Mouse (Mus musculus): ENCODE measurements around the gene Slc7a14.

GRCm38 (mm10) chr3:31239645-31240044 is 70.5 kb downstream of the Slc7a14 start:
- TF ChIP-seq UBTF (IDR thresholded peaks at IDR 0.05; ENCODE audit: borderline replicate concordance, insufficient read depth, low read depth, low read length): no peak
- TF ChIP-seq BHLHE40 (IDR thresholded peaks at IDR 0.05; ENCODE audit: borderline replicate concordance, low read depth, low read length): no peak
- TF ChIP-seq CTCF (IDR thresholded peaks at IDR 0.05 in 2 of 3, conservative IDR thresholded peaks at IDR 0.05 in 1 of 3; ENCODE audit: control insufficient read depth in 1 of 3, insufficient read depth in 1 of 3, low read depth in 2 of 3, low read length in 3 of 3, poor library complexity in 1 of 3, severe bottlenecking in 1 of 3): no peak
- TF ChIP-seq USF2 (IDR thresholded peaks at IDR 0.05; ENCODE audit: borderline replicate concordance in 1 of 2, insufficient read depth in 1 of 2, low read depth in 1 of 2, low read length in 2 of 2): no peak
- no peak for TF ChIP-seq RCOR1 (IDR thresholded peaks at IDR 0.05; ENCODE audit: low read depth, low read length)
- no peak for TF ChIP-seq ELF1 (IDR thresholded peaks at IDR 0.05; ENCODE audit: low read depth, low read length)
- no peak for TF ChIP-seq KAT2A (conservative IDR thresholded peaks at IDR 0.05; ENCODE audit: low read depth, low read length)
- TF ChIP-seq POLR2AphosphoS5 (IDR thresholded peaks at IDR 0.05; ENCODE audit: borderline replicate concordance, low read depth, low read length): no peak
- TF ChIP-seq E2F4 (IDR thresholded peaks at IDR 0.05; ENCODE audit: borderline replicate concordance, low read depth, low read length): no peak
- no peak for TF ChIP-seq ZC3H11A (IDR thresholded peaks at IDR 0.05; ENCODE audit: low read depth, low read length)
- TF ChIP-seq ETS1 (IDR thresholded peaks at IDR 0.05; ENCODE audit: low read depth, low read length): no peak
- no peak for TF ChIP-seq SIN3A (IDR thresholded peaks at IDR 0.05; ENCODE audit: low read length)
